Mouse (Mus musculus) thymus, adult 2 months (tissue): Measurements from ENCODE around the gene Pxdn. TPM values are rescaled to one million over a fixed set of nuclear protein-coding genes. Genes with fewer than 3 reads are reported as not detected.

ENCODE experiments used
- DNase-seq: peaks from one replicate; pipeline ENCODE4 v3.0.0; 2021
- H3K27ac ChIP-seq: fragments of 200-500 bp; 2 replicates; pipeline ENCODE4 v1.5.1; 2012; ENCODE audit warnings: low read length, control low read depth; ENCODE audit not compliant: control insufficient read depth, insufficient read depth
- H3K27me3 ChIP-seq: fragments of 200-500 bp; 2 replicates; pipeline ENCODE4 v1.6.1; 2012; ENCODE audit warnings: mild to moderate bottlenecking, low read length, moderate library complexity, mixed read lengths; ENCODE audit not compliant: control insufficient read depth, insufficient read depth
- H3K36me3 ChIP-seq: fragments of 200-500 bp; 2 replicates; pipeline ENCODE4 v1.6.1; 2012; ENCODE audit warnings: mild to moderate bottlenecking, low read length, moderate library complexity; ENCODE audit not compliant: control insufficient read depth, insufficient read depth
- H3K4me1 ChIP-seq: fragments of 200-500 bp; replicated peaks from 2 replicates; pipeline ENCODE4 v1.6.1; 2012; ENCODE audit warnings: low read length; ENCODE audit not compliant: control insufficient read depth, insufficient read depth
- H3K4me3 ChIP-seq: fragments of 200-500 bp; 2 replicates; pipeline ENCODE4 v1.5.1; 2012; ENCODE audit warnings: mild to moderate bottlenecking, low read length, control low read depth, moderate library complexity; ENCODE audit not compliant: control insufficient read depth, insufficient read depth
- CTCF ChIP-seq: fragments of 200-500 bp; IDR thresholded peaks from 2 replicates; pipeline ENCODE4 v1.5.1; 2012; ENCODE audit warnings: mild to moderate bottlenecking, control low read depth, low read length, moderate library complexity, borderline replicate concordance; ENCODE audit not compliant: control insufficient read depth, poor library complexity, insufficient read depth; ENCODE audit errors: extremely low read depth
- POLR2A ChIP-seq: fragments of 200-500 bp; IDR thresholded peaks from 2 replicates; pipeline ENCODE4 v1.6.1; 2012; ENCODE audit warnings: mild to moderate bottlenecking, low read length, control low read depth, moderate library complexity; ENCODE audit not compliant: control insufficient read depth, poor library complexity, insufficient read depth; ENCODE audit errors: extremely low read depth
- WGBS: fragments of 180-500 bp; shearing (Covaris S2); methylation state at CpG from one replicate; pipeline ENCODE4 v1.1.7; 2018; 5-methylcytosine and 5-hydroxymethylcytosine counted together
- polyA plus RNA-seq: library from polyadenylated mRNA; depleted of rRNA; stranded (reverse); fragments of >200 nt; gene quantifications from 2 replicates; pipeline ENCODE4 v1.2.3, GENCODE M21; 2012

The Pxdn gene
- polyA plus RNA-seq, 1 experiment = 17.2 TPM

DNA sequence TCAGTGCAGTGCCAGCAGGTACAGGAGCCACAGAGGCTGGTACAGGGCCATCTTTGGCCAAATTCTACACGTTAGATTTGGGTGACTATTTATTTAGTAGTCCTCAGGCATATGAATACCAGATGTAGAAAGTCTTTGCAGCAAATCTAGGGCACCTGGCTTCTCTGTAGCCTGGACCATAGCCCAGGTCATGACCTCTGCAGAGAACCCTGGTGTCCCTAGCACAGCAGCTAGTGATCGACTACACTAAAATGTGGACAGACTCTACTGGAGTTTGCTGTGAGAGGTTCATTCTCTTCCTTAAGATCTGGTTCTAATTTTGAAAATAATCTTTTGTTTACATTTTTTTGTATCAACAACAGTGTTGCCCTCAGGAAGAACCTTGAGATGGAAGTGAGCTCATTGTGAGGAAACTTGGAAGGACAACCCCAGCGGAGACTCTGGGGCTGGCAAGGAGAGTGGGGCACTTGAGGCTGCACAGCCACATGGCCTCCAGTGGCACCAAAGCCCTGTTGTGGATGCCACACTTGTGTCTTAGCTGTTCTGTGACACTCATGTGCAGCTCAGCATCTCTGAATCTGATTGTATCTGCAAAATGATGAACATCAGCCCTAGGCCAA, 90.4 kb downstream of the Pxdn start:
- DNase-seq = no peak
- Histone ChIP-seq H3K4me3 (no peak overlapping the region), H3K36me3 (no peaks in the 10 kb centered on the region), H3K27ac (no peak overlapping the region), H3K27me3 (no peaks in the 10 kb centered on the region), H3K4me1 (no peaks in the 10 kb centered on the region)
- 92% methylated on average over 3 of the region's 3 CpGs for WGBS
- TF ChIP-seq CTCF (no peak), POLR2A (no peak)

DNA sequence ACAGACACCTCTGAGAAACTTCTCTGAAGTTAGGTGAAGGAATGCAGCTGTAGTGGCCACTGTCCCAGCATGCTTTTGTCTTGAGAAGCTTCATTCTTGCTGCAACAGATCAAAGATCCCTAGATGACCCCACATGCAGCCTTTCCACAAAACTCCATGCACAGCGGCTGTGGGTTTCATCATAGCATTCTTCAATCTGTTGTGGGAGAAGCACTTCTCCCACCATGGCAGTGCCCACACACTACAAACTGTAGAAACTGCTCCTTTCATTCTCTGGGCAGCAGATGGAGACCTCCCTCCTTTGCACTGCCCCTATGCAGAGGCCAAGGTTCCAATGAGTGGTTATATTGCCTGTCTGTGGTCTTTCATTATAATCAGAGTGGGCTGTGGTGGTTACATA, 91.7 kb downstream of the Pxdn start:
- Histone ChIP-seq H3K27me3 (no peaks in the 10 kb centered on the region), H3K4me3 (no peak overlapping the region), H3K36me3 (no peaks in the 10 kb centered on the region), H3K4me1 (no peaks in the 10 kb centered on the region), H3K27ac (no peak overlapping the region)
- TF ChIP-seq CTCF = no peak
- TF ChIP-seq POLR2A = no peak
- no peak for DNase-seq
- 94% methylated on average over 1 of the region's 1 CpGs for WGBS

DNA sequence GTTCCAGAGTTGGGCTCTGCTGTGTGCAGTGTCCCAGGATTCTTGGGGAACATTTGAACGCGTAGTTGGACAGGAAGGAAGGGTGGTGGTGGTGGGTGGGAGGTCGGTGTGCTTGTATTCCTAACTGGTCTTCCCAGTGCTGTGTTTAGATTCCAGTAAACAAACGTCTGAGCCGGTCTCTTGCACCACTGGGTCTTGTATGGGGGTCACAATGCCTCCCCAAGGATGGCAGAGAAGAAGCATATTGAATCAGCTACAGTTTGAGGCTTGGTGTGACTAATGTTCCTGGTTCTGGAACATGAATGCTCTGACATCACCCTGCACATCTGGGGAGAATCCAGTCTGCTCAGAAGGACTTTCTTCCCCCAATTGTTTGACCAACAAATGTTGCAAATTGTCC, 93.2 kb downstream of the Pxdn start:
- H3K27ac ChIP-seq = no peak overlapping the region
- no peak overlapping the region for H3K4me3 ChIP-seq
- H3K4me1 ChIP-seq = no peaks in the 10 kb centered on the region
- no peak for DNase-seq
- WGBS = 46% methylated on average over 5 of the region's 5 CpGs
- H3K27me3 ChIP-seq = no peaks in the 10 kb centered on the region
- TF ChIP-seq POLR2A (no peak), CTCF (no peak)
- no peaks in the 10 kb centered on the region for H3K36me3 ChIP-seq

DNA sequence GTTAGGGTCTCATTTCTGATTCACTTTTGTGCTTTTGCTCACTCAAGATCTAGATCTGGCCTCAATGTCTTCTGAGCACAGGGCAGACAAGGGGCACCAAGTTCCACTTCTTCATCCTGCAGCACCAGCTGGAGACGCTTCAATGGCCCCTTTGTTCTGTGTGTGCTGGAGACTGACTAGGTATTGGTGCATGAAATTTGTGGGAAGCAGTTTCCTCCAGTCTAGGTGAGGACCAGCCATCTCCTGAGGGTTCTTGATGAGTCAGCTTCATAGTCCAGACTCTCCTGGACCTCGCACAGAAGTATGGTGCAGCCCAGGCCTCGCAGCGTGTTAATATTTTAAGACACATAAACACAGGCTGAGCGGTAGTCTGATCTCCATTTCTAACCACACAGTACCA, 97.3 kb downstream of the Pxdn start:
- DNase-seq = no peak
- no peaks in the 10 kb centered on the region for H3K27me3 ChIP-seq
- TF ChIP-seq POLR2A (no peak), CTCF (no peak)
- H3K4me1 ChIP-seq = no peaks in the 10 kb centered on the region
- H3K27ac ChIP-seq = no peak overlapping the region
- 94% methylated on average over 5 of the region's 5 CpGs for WGBS
- H3K4me3 ChIP-seq = no peak overlapping the region
- no peaks in the 10 kb centered on the region for H3K36me3 ChIP-seq

DNA sequence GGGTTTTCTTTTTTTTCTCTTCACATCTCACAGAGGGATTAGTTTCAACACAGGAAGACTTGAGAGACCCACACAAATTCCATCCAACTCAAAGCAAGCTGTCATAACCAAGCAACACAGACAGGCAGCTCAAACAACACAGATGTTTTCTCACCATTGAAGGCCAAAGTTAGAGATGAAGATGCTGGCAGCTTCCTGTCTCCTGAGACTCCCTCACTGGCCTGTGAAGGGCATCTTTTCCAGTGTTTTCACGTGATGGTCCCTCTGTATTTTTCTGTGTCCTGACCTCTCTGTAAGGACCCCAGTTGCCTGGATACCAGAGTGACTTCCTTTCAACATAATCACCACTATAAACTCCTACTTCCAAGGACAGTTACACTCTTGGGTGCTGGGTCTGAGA, 98.0 kb downstream of the Pxdn start:
- H3K4me1 ChIP-seq = no peaks in the 10 kb centered on the region
- no peak overlapping the region for H3K27ac ChIP-seq
- 48% methylated on average over 1 of the region's 1 CpGs for WGBS
- no peak overlapping the region for H3K4me3 ChIP-seq
- H3K27me3 ChIP-seq = no peaks in the 10 kb centered on the region
- TF ChIP-seq CTCF = no peak
- no peak for TF ChIP-seq POLR2A
- no peaks in the 10 kb centered on the region for H3K36me3 ChIP-seq
- no peak for DNase-seq

DNA sequence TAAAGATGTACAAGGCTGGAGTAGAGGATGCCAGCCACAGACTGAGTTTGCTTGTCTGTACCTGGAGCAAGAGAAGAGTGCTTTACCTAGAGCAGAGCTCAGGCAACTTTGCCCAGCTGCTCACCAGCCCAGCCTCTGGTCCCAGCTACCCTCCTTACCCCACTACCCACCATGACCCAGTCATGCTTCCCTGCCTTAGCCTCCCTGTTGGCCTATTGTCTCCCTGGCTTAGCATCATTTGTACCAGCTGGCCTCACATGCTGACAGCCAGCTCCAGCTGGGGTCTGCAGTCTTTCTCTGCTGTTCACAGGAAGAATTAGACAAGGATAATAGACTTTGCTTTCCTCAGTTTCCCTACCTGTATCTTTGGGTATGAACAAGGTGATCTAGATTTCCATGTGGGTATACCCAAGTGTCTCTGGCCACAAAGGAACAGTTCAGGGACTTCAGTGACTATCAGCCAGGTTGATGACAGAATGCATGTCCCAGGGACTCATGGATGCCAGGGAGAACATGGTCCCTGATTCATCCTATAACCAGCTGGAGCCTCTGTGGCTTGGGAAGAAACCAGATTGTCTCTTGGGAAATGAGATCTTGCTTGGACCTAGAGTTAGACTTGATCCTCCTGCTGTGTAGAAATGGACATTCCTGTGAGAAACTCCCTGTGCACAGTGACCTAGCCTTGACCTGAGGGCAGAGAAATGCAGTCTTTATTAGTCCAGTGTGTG, 98.6 kb downstream of the Pxdn start:
- no peak overlapping the region for H3K27ac ChIP-seq
- no peak for TF ChIP-seq POLR2A
- TF ChIP-seq CTCF = no peak
- H3K4me3 ChIP-seq = no peak overlapping the region
- no peak for DNase-seq
- H3K27me3 ChIP-seq = no peaks in the 10 kb centered on the region
- no peaks in the 10 kb centered on the region for H3K4me1 ChIP-seq
- no peaks in the 10 kb centered on the region for H3K36me3 ChIP-seq
